Mouse (Mus musculus): ENCODE results near the gene Dis3l2. TPM values are rescaled to one million over a fixed set of nuclear protein-coding genes. Genes with fewer than 3 reads are reported as not detected.

Gene Dis3l2
- 31.0 and 33.1 TPM in 2 replicates for polyA plus RNA-seq (2016; fragmentation: Nextera tagmentation; extraction: Ambion mirVana)

DNA sequence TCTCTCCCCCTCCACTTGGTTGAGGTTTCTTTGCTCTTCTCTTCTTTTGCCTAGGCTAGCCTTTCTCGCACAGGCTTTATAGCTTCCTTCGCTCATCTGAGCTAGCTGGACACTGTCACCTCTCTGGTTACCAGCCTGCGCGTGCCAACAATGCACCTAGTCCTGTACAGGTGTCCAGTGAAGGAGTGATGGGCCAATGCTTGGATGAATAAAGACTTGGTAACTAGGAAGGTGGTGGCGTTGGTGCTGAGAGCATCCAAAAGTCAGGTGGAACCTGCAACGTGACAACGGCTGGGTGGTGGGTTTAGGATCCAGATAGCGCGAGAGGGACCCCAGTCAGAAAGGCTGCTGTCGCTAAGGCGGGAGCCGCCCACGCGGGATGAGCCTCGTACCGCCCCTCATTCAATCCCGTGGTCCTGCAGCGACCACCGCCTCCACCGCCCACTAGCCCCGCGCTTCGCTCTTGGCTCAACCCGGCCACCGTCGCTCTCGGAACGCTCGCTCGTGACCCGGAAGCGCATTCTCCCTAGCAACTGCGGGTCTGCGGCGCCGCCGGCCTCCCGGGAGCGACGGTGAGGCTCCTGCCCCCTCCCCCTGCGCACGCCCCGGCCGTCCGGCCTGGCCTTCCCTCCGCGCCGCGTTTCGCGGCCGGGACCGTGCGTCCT is at the start of gene Dis3l2:
Gene Dis3l2, plus strand, starts transcription at position 509 of the 665 bp plus-strand sequence.
- Histone ChIP-seq H3K27ac (peak within 1 kb of the TSS; percentile 90), H3K4me2 (peak within 1 kb of the TSS; percentile 78), H3K4me3 (replicated peaks) (peak within 1 kb of the TSS; percentile 92), H3K27me3 (no peaks in the 10 kb centered on the region), H3K9me3 (no peaks in the 10 kb centered on the region), H3K9ac (replicated peaks) (peak within 1 kb of the TSS; percentile 92), H3K36me3 (no peaks in the 10 kb centered on the region), H3K4me1 (replicated peaks) (peaks cover 11% of the 10 kb centered on the region)
- ATAC-seq (ENCODE audit: insufficient number of reproducible peaks, insufficient read depth, low FRiP score, low TSS enrichment, low read depth) = peak; percentile 85
- WGBS = 2% methylated on average over 53 of the region's 54 CpGs

- 81% methylated on average over 5 of the region's 5 CpGs for WGBS
- Histone ChIP-seq H3K4me2 (no peak overlapping the region), H3K9ac (replicated peaks) (no peak overlapping the region), H3K9me3 (no peaks in the 10 kb centered on the region), H3K36me3 (no peaks in the 10 kb centered on the region), H3K27ac (no peak overlapping the region), H3K27me3 (peaks cover 3% of the 10 kb centered on the region; the same call in 1 of the 2 replicates), H3K4me1 (replicated peaks) (no peaks in the 10 kb centered on the region), H3K4me3 (replicated peaks) (no peak overlapping the region)
- no peak for ATAC-seq (ENCODE audit: insufficient number of reproducible peaks, insufficient read depth, low FRiP score, low TSS enrichment, low read depth)
These were observed 46.5 kb upstream of the Dis3l2 start for GRCm38 (mm10) chr1:86657071-86657470.

DNA sequence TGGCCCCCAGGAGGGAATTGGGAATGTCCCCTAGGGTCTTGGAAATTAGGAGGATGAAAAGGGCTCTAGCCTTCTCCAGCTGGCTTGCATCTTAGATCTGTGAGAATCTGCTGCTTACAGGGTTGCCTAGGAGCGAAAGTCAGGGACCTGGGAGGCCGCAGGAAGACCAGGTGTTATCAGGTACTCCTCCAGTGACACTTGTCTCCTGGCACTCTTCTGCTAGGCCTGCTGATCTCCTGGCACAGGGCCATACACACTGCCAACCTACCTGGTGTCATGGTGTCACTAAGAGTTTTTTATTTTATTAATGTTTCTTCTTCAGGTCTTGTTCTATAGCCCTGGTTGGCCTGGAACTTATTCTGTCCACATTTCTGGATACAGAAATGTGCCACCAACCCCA is 38.5 kb upstream of the Dis3l2 start:
- no peak for ATAC-seq (ENCODE audit: insufficient number of reproducible peaks, insufficient read depth, low FRiP score, low TSS enrichment, low read depth)
- Histone ChIP-seq H3K36me3 (no peaks in the 10 kb centered on the region), H3K4me3 (replicated peaks) (no peak overlapping the region), H3K9me3 (no peaks in the 10 kb centered on the region), H3K27ac (no peak overlapping the region), H3K9ac (replicated peaks) (no peak overlapping the region), H3K27me3 (peaks cover 35% of the 10 kb centered on the region), H3K4me1 (replicated peaks) (peaks cover 5% of the 10 kb centered on the region), H3K4me2 (no peak overlapping the region)
- 67% methylated on average over 2 of the region's 2 CpGs for WGBS

- H3K4me2 ChIP-seq = peak overlapping the region; percentile 96
- ATAC-seq (ENCODE audit: insufficient number of reproducible peaks, insufficient read depth, low FRiP score, low TSS enrichment, low read depth) = peak; percentile 58
- no peaks in the 10 kb centered on the region for H3K9me3 ChIP-seq
- peaks cover 67% of the 10 kb centered on the region for H3K27me3 ChIP-seq
- peak overlapping the region; percentile 50; the same call in 1 of the 2 replicates for H3K9ac ChIP-seq (replicated peaks)
- WGBS = 2% methylated on average over 44 of the region's 44 CpGs
- H3K27ac ChIP-seq = no peak overlapping the region
- no peaks in the 10 kb centered on the region for H3K36me3 ChIP-seq
- H3K4me1 ChIP-seq (replicated peaks) = peaks cover 13% of the 10 kb centered on the region
- H3K4me3 ChIP-seq (replicated peaks) = peak overlapping the region; percentile 51
These were observed 33.9 kb upstream of the Dis3l2 start for GRCm38 (mm10) chr1:86669552-86670273.

GRCm38 (mm10) chr1:86670279-86671038 is 33.1 kb upstream of the Dis3l2 start, which contains the start of gene Nppc:
TSS of gene Nppc (minus strand) at chr1:86670571.
- Histone ChIP-seq H3K36me3 (no peaks in the 10 kb centered on the region), H3K4me3 (replicated peaks) (peak within 1 kb of the TSS; percentile 51), H3K9me3 (no peaks in the 10 kb centered on the region), H3K4me1 (replicated peaks) (peaks cover 18% of the 10 kb centered on the region), H3K4me2 (peak within 1 kb of the TSS; percentile 96), H3K27me3 (peaks cover 67% of the 10 kb centered on the region), H3K9ac (replicated peaks) (peak within 1 kb of the TSS; percentile 50), H3K27ac (no peak within 1 kb of the TSS)
- 4% methylated on average over 58 of the region's 59 CpGs for WGBS
- ATAC-seq (ENCODE audit: insufficient number of reproducible peaks, insufficient read depth, low FRiP score, low TSS enrichment, low read depth) = peak; percentile 86

- Histone ChIP-seq H3K9me3 (no peaks in the 10 kb centered on the region), H3K36me3 (no peaks in the 10 kb centered on the region), H3K27ac (no peak overlapping the region), H3K4me2 (no peak overlapping the region), H3K4me3 (replicated peaks) (no peak overlapping the region), H3K9ac (replicated peaks) (no peak overlapping the region), H3K4me1 (replicated peaks) (peaks cover 18% of the 10 kb centered on the region), H3K27me3 (peaks cover 39% of the 10 kb centered on the region)
- WGBS = 38% methylated on average over 9 of the region's 9 CpGs
- no peak for ATAC-seq (ENCODE audit: insufficient number of reproducible peaks, insufficient read depth, low FRiP score, low TSS enrichment, low read depth)
These were observed 29.2 kb upstream of the Dis3l2 start for GRCm38 (mm10) chr1:86674385-86674784.

GRCm38 (mm10) chr1:86675126-86675525 is 28.5 kb upstream of the Dis3l2 start:
- ATAC-seq (ENCODE audit: insufficient number of reproducible peaks, insufficient read depth, low FRiP score, low TSS enrichment, low read depth) = no peak
- H3K27ac ChIP-seq = no peak overlapping the region
- H3K9me3 ChIP-seq = no peaks in the 10 kb centered on the region
- H3K4me2 ChIP-seq = no peak overlapping the region
- H3K9ac ChIP-seq (replicated peaks) = no peak overlapping the region
- no peak overlapping the region for H3K4me3 ChIP-seq (replicated peaks)
- H3K4me1 ChIP-seq (replicated peaks) = peaks cover 12% of the 10 kb centered on the region; the same call in 1 of the 2 replicates
- 82% methylated on average over 12 of the region's 12 CpGs for WGBS
- no peaks in the 10 kb centered on the region for H3K36me3 ChIP-seq
- peaks cover 32% of the 10 kb centered on the region for H3K27me3 ChIP-seq

DNA sequence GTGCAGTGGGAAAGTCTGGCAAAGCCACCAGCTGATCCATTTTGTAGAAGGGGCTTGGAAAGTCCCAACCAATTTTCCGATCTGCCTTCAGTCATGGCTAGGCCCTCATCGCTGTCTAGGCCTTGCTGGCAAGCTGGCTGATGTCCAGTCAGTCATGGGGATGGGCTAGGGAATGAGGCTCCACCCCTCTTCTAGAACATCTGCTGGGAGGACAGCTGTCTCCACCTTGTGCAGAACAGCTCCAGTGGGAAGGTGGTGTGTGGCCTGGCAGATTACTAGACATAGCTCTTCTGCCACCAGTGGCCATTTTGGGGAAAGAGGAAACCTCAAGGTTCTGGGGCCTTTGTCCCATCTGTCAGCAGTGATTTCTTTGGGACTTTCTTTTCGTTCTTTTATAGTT is 26.0 kb upstream of the Dis3l2 start:
- Histone ChIP-seq H3K27ac (no peak overlapping the region), H3K4me2 (no peak overlapping the region), H3K36me3 (no peaks in the 10 kb centered on the region), H3K9me3 (no peaks in the 10 kb centered on the region), H3K9ac (replicated peaks) (no peak overlapping the region), H3K4me3 (replicated peaks) (no peak overlapping the region), H3K4me1 (replicated peaks) (peaks cover 11% of the 10 kb centered on the region; the same call in 1 of the 2 replicates), H3K27me3 (peaks cover 7% of the 10 kb centered on the region)
- ATAC-seq (ENCODE audit: insufficient number of reproducible peaks, insufficient read depth, low FRiP score, low TSS enrichment, low read depth) = no peak
- WGBS = 88% methylated on average over 3 of the region's 3 CpGs

GRCm38 (mm10) chr1:86678667-86679066 is 24.9 kb upstream of the Dis3l2 start:
- Histone ChIP-seq H3K4me3 (replicated peaks) (no peak overlapping the region), H3K27ac (no peak overlapping the region), H3K9me3 (no peaks in the 10 kb centered on the region), H3K9ac (replicated peaks) (no peak overlapping the region), H3K27me3 (0 out of 2 replicates have a peak, but pooled peaks cover 4% of the 10 kb centered on the region), H3K4me2 (no peak overlapping the region), H3K36me3 (no peaks in the 10 kb centered on the region), H3K4me1 (replicated peaks) (peaks cover 11% of the 10 kb centered on the region; the same call in 1 of the 2 replicates)
- WGBS = 83% methylated on average over 10 of the region's 10 CpGs
- ATAC-seq (ENCODE audit: insufficient number of reproducible peaks, insufficient read depth, low FRiP score, low TSS enrichment, low read depth) = no peak

GRCm38 (mm10) chr1:86687236-86687635 is 16.4 kb upstream of the Dis3l2 start:
- Histone ChIP-seq H3K4me3 (replicated peaks) (no peak overlapping the region), H3K4me1 (replicated peaks) (no peaks in the 10 kb centered on the region), H3K27ac (no peak overlapping the region), H3K9ac (replicated peaks) (no peak overlapping the region), H3K27me3 (0 out of 2 replicates have a peak, but pooled peaks cover 5% of the 10 kb centered on the region), H3K36me3 (no peaks in the 10 kb centered on the region), H3K9me3 (no peaks in the 10 kb centered on the region), H3K4me2 (no peak overlapping the region)
- ATAC-seq (ENCODE audit: insufficient number of reproducible peaks, insufficient read depth, low FRiP score, low TSS enrichment, low read depth) = no peak
- WGBS = 83% methylated on average over 4 of the region's 4 CpGs

DNA sequence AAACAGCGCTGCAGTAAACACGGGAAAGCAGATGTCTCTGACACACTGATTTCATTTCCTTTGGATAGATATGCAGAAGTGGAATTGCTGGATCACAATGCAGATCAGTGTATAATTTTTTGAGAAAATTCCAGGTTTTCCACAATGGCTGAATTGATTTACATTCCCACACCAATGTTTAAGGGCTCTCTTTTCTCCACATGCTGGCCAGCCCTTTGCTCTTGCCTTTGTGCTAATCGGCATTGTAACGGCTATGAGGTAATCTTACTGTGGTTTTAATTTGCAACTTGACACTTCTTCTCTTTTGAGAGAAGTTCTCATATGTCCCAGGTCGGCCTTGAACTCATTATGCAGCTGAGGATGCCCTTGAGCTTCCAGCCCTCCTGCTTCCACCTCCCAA is 12.6 kb upstream of the Dis3l2 start:
- H3K27me3 ChIP-seq = no peaks in the 10 kb centered on the region
- no peak overlapping the region for H3K9ac ChIP-seq (replicated peaks)
- H3K4me2 ChIP-seq = no peak overlapping the region
- no peaks in the 10 kb centered on the region for H3K4me1 ChIP-seq (replicated peaks)
- H3K4me3 ChIP-seq (replicated peaks) = no peak overlapping the region
- ATAC-seq (ENCODE audit: insufficient number of reproducible peaks, insufficient read depth, low FRiP score, low TSS enrichment, low read depth) = no peak
- no peaks in the 10 kb centered on the region for H3K9me3 ChIP-seq
- 58% methylated on average over 5 of the region's 5 CpGs for WGBS
- no peak overlapping the region for H3K27ac ChIP-seq
- H3K36me3 ChIP-seq = no peaks in the 10 kb centered on the region

Measured in limb, embryonic 12.5 days (tissue).